Mouse (Mus musculus) embryonic facial prominence, embryonic 14.5 days (tissue): ENCODE results near the gene Tagln2. TPM values are rescaled to one million over a fixed set of nuclear protein-coding genes. Genes with fewer than 3 reads are reported as not detected.

ENCODE experiments used
- ATAC-seq: fragments of 200-750 bp; cut with Nextera tagmentation; 2 replicates; pipeline ENCODE4 v1.8.0; 2017; ENCODE audit warnings: low read depth, moderate number of reproducible peaks, moderate TSS enrichment
- DNase-seq: peaks from one replicate; pipeline ENCODE4 v3.0.0-alpha.2; 2015; ENCODE audit warnings: low spot score
- H3K27ac ChIP-seq: fragments of 300-500 bp; sonication (generic); replicated peaks from 2 replicates; pipeline ENCODE4 v1.5.1; 2014; ENCODE audit warnings: low read depth, mild to moderate bottlenecking, low read length, moderate library complexity
- H3K27me3 ChIP-seq: fragments of 300-500 bp; sonication (generic); replicated peaks from 2 replicates; pipeline ENCODE4 v1.6.1; 2014; ENCODE audit warnings: low read length; ENCODE audit not compliant: control insufficient read depth, insufficient read depth
- H3K36me3 ChIP-seq: fragments of 300-500 bp; sonication (generic); 2 replicates; pipeline ENCODE4 v1.6.1; 2014; ENCODE audit warnings: low read length, mixed read lengths; ENCODE audit not compliant: control insufficient read depth, insufficient read depth
- H3K4me1 ChIP-seq: fragments of 300-500 bp; sonication (generic); 2 replicates; pipeline ENCODE4 v1.6.1; 2014; ENCODE audit warnings: antibody characterized with exemption, low read length; ENCODE audit not compliant: control insufficient read depth, insufficient read depth
- H3K4me2 ChIP-seq: fragments of 300-500 bp; sonication (generic); 2 replicates; pipeline ENCODE4 v1.6.1; 2014; ENCODE audit warnings: low read depth, mild to moderate bottlenecking, low read length, moderate library complexity, mixed read lengths
- H3K4me3 ChIP-seq: fragments of 300-500 bp; sonication (generic); 2 replicates; pipeline ENCODE4 v1.5.1; 2014; ENCODE audit warnings: low read depth, mild to moderate bottlenecking, low read length
- H3K9ac ChIP-seq: fragments of 300-500 bp; sonication (generic); 2 replicates; pipeline ENCODE4 v1.6.1; 2014; ENCODE audit warnings: low read depth, mild to moderate bottlenecking, low read length, moderate library complexity, mixed read lengths
- H3K9me3 ChIP-seq: fragments of 300-500 bp; sonication (generic); 2 replicates; pipeline ENCODE4 v1.6.1; 2016; ENCODE audit warnings: low read length; ENCODE audit not compliant: control insufficient read depth
- WGBS: fragments of 180-500 bp; shearing (Covaris S2); extraction: QIAGEN DNeasy Blood & Tissue Kit; methylation state at CpG from one replicate; pipeline ENCODE4 v1.1.7; 2014; 5-methylcytosine and 5-hydroxymethylcytosine counted together
- polyA plus RNA-seq: library from polyadenylated mRNA; unstranded; fragments of >200 nt; fragmentation: Nextera tagmentation; extraction: Ambion mirVana; gene quantifications from 2 replicates; pipeline ENCODE4 v1.2.1, GENCODE M21; 2014

The Tagln2 gene
- polyA plus RNA-seq, 1 experiment from 2014 or later = 231 TPM

- H3K27ac ChIP-seq = no peak overlapping the region
- 11% methylated on average over 8 of the region's 8 CpGs for WGBS
- H3K9me3 ChIP-seq = no peaks in the 10 kb centered on the region
- no peaks in the 10 kb centered on the region; the same call in 1 of the 2 replicates for H3K27me3 ChIP-seq
- peak overlapping the region; percentile 45 for H3K4me2 ChIP-seq
- 0 out of 2 replicates have a peak overlapping the region, but pooled peaks have one; percentile 26 for H3K9ac ChIP-seq
- H3K4me1 ChIP-seq = peaks cover 26% of the 10 kb centered on the region
- H3K4me3 ChIP-seq = peak overlapping the region; percentile 31
- no peak for DNase-seq
- no peaks in the 10 kb centered on the region for H3K36me3 ChIP-seq
- no peak for ATAC-seq
Observed at GRCm38 (mm10) chr1:172549717-172550116, 49.9 kb downstream of the Tagln2 start.

GRCm38 (mm10) chr1:172550551-172550951, 50.7 kb downstream of the Tagln2 start:
- DNase-seq (peak; percentile 91), ATAC-seq (peak; percentile 94)
- H3K9me3 ChIP-seq = no peaks in the 10 kb centered on the region
- H3K4me1 ChIP-seq = peaks cover 26% of the 10 kb centered on the region
- peak overlapping the region; percentile 26; the same call in 1 of the 2 replicates for H3K9ac ChIP-seq
- no peaks in the 10 kb centered on the region for H3K36me3 ChIP-seq
- H3K4me3 ChIP-seq = peak overlapping the region; percentile 31
- H3K27me3 ChIP-seq = no peaks in the 10 kb centered on the region; the same call in 1 of the 2 replicates
- no peak overlapping the region for H3K27ac ChIP-seq
- WGBS = 0% methylated on average over 8 of the region's 8 CpGs
- H3K4me2 ChIP-seq = peak overlapping the region; percentile 45

- no peak for ATAC-seq
- H3K9ac ChIP-seq = peak overlapping the region; percentile 26; the same call in 1 of the 2 replicates
Observed at GRCm38 (mm10) chr1:172551009-172551408, 51.2 kb downstream of the Tagln2 start.

GRCm38 (mm10) chr1:172552623-172553022, 52.8 kb downstream of the Tagln2 start:
- Histone ChIP-seq H3K9me3 (no peaks in the 10 kb centered on the region), H3K4me2 (no peak overlapping the region), H3K4me1 (peaks cover 26% of the 10 kb centered on the region), H3K9ac (no peak overlapping the region), H3K27me3 (no peaks in the 10 kb centered on the region; the same call in 1 of the 2 replicates), H3K4me3 (no peak overlapping the region), H3K27ac (no peak overlapping the region), H3K36me3 (no peaks in the 10 kb centered on the region)
- WGBS = 46% methylated on average over 1 of the region's 1 CpGs
- ATAC-seq (no peak), DNase-seq (no peak)

More at GRCm38 (mm10) chr1:172551009-172551408, 51.2 kb downstream of the Tagln2 start:
- Histone ChIP-seq H3K4me1 (peaks cover 26% of the 10 kb centered on the region), H3K36me3 (no peaks in the 10 kb centered on the region), H3K4me3 (peak overlapping the region; percentile 31), H3K4me2 (peak overlapping the region; percentile 45), H3K9me3 (no peaks in the 10 kb centered on the region), H3K27ac (no peak overlapping the region), H3K27me3 (no peaks in the 10 kb centered on the region; the same call in 1 of the 2 replicates)
- no peak for DNase-seq
- 31% methylated on average over 7 of the region's 7 CpGs for WGBS

GRCm38 (mm10) chr1:172555638-172556037, 55.8 kb downstream of the Tagln2 start, which contains the start of gene Vsig8:
Gene Vsig8 (plus strand): TSS chr1:172555938.
- no peak within 1 kb of the TSS for H3K27ac ChIP-seq
- DNase-seq (no peak), ATAC-seq (no peak)
- H3K9me3 ChIP-seq = no peaks in the 10 kb centered on the region
- H3K4me2 ChIP-seq = no peak within 1 kb of the TSS
- H3K27me3 ChIP-seq = peaks cover 6% of the 10 kb centered on the region
- no peak within 1 kb of the TSS for H3K4me3 ChIP-seq
- no peaks in the 10 kb centered on the region for H3K36me3 ChIP-seq
- 80% methylated on average over 11 of the region's 11 CpGs for WGBS
- no peak within 1 kb of the TSS for H3K9ac ChIP-seq
- peaks cover 19% of the 10 kb centered on the region for H3K4me1 ChIP-seq

Other genes starting within 250 kb of the Tagln2 start
- gene Atp1a4, start 241.6 kb upstream of the Tagln2 start, polyA plus RNA-seq = 0.05 TPM in 1 of 2 replicates, not detected in the other
- gene Igsf8, start 238.4 kb upstream of the Tagln2 start, polyA plus RNA-seq = 57.2 and 60.4 TPM in 2 replicates
- 5.6 and 6.2 TPM in 2 replicates for gene Atp1a2, start 202.0 kb upstream of the Tagln2 start, polyA plus RNA-seq
- 0.06 TPM in 1 of 2 replicates, not detected in the other for gene Kcnj9, start 170.7 kb upstream of the Tagln2 start, polyA plus RNA-seq
- gene Kcnj10, start 158.8 kb upstream of the Tagln2 start, polyA plus RNA-seq = 0.18 and 0.28 TPM in 2 replicates
- 6.9 and 7.2 TPM in 2 replicates for gene Pigm, start 123.5 kb upstream of the Tagln2 start, polyA plus RNA-seq
- 0.68 and 0.77 TPM in 2 replicates for gene Slamf9, start 24.7 kb upstream of the Tagln2 start, polyA plus RNA-seq
- gene Igsf9, start 18.3 kb upstream of the Tagln2 start, polyA plus RNA-seq = 21.4 and 26.3 TPM in 2 replicates
- gene Cfap45, start 20.8 kb downstream of the Tagln2 start, polyA plus RNA-seq = 6.5 and 8.9 TPM in 2 replicates
- 0.45 and 1.6 TPM in 2 replicates for gene Vsig8, start 55.9 kb downstream of the Tagln2 start, polyA plus RNA-seq
- 0.17 TPM in 1 of 2 replicates, not detected in the other for gene Slamf8, start 90.5 kb downstream of the Tagln2 start, polyA plus RNA-seq
- gene Fcrl6, start 102.5 kb downstream of the Tagln2 start, polyA plus RNA-seq = 0.13 and 0.26 TPM in 2 replicates
- gene Dusp23, start 132.9 kb downstream of the Tagln2 start, polyA plus RNA-seq = 15.7 and 16.0 TPM in 2 replicates
- gene Crp, start 198.0 kb downstream of the Tagln2 start, polyA plus RNA-seq = not detected in 2 replicates